Mouse (Mus musculus) liver, embryonic 12.5 days (tissue): ENCODE measurements around the gene Rabep1. TPM values are rescaled to one million over a fixed set of nuclear protein-coding genes. Genes with fewer than 3 reads are reported as not detected.
"Not testable (repeated sequence)": the region's sequence is repeated elsewhere in the genome, so short reads cannot be mapped to it uniquely, and the experiment has no call there.

ENCODE experiments used
- ATAC-seq: fragments of 200-750 bp; cut with Nextera tagmentation; 2 replicates; pipeline ENCODE4 v1.8.0; 2017; ENCODE audit warnings: moderate number of reproducible peaks, mild to moderate bottlenecking, moderate library complexity
- H3K27ac ChIP-seq: fragments of 300-500 bp; sonication (generic); 2 replicates; pipeline ENCODE4 v1.5.1; 2016; ENCODE audit warnings: mild to moderate bottlenecking
- H3K27me3 ChIP-seq: fragments of 300-500 bp; sonication (generic); replicated peaks from 2 replicates; pipeline ENCODE4 v1.6.1; 2016; ENCODE audit warnings: mild to moderate bottlenecking, moderate library complexity
- H3K36me3 ChIP-seq: fragments of 300-500 bp; sonication (generic); 2 replicates; pipeline ENCODE4 v1.6.1; 2016; ENCODE audit warnings: mild to moderate bottlenecking, moderate library complexity
- H3K4me1 ChIP-seq: fragments of 300-500 bp; sonication (generic); 2 replicates; pipeline ENCODE4 v1.6.1; 2016
- H3K4me2 ChIP-seq: fragments of 300-500 bp; sonication (generic); 2 replicates; pipeline ENCODE4 v1.6.1; 2016; ENCODE audit warnings: mild to moderate bottlenecking, moderate library complexity
- H3K4me3 ChIP-seq: fragments of 300-500 bp; sonication (generic); 2 replicates; pipeline ENCODE4 v1.5.1; 2016; ENCODE audit warnings: mild to moderate bottlenecking, moderate library complexity
- H3K9ac ChIP-seq: fragments of 300-500 bp; sonication (generic); 2 replicates; pipeline ENCODE4 v1.6.1; 2016; ENCODE audit warnings: mild to moderate bottlenecking, moderate library complexity
- H3K9me3 ChIP-seq: fragments of 300-500 bp; sonication (generic); replicated peaks from 2 replicates; pipeline ENCODE4 v1.6.1; 2016; ENCODE audit warnings: mild to moderate bottlenecking, moderate library complexity
- WGBS: fragments of 180-500 bp; shearing (Covaris S2); methylation state at CpG from one replicate; pipeline ENCODE4 v1.1.7; 2016; ENCODE audit not compliant: insufficient replicate concordance; 5-methylcytosine and 5-hydroxymethylcytosine counted together
- polyA plus RNA-seq: library from polyadenylated mRNA; unstranded; fragments of >200 nt; fragmentation: Nextera tagmentation; extraction: Ambion mirVana; gene quantifications from 2 replicates; pipeline ENCODE4 v1.2.1, GENCODE M21; 2016

The Rabep1 gene
- polyA plus RNA-seq, 1 experiment from 2014 or later, result 23.0 TPM

GRCm38 (mm10) chr11:70833831-70834230, 10.7 kb upstream of the Rabep1 start:
- ATAC-seq, result no peak
- Histone ChIP-seq H3K36me3 (no peaks in the 10 kb centered on the region), H3K27ac (no peak overlapping the region), H3K9me3 (no peaks in the 10 kb centered on the region), H3K27me3 (0 out of 2 replicates have a peak, but pooled peaks cover 6% of the 10 kb centered on the region), H3K4me2 (no peak overlapping the region), H3K9ac (no peak overlapping the region), H3K4me1 (no peaks in the 10 kb centered on the region), H3K4me3 (no peak overlapping the region)
- WGBS, result 61% methylated on average over 3 of the region's 3 CpGs

GRCm38 (mm10) chr11:70835381-70835831, 9.2 kb upstream of the Rabep1 start:
- 61% methylated on average over 6 of the region's 6 CpGs for WGBS
- no peaks in the 10 kb centered on the region for H3K36me3 ChIP-seq
- ATAC-seq, result no peak
- H3K4me2 ChIP-seq, result no peak overlapping the region
- H3K9me3 ChIP-seq, result no peaks in the 10 kb centered on the region
- no peak overlapping the region for H3K27ac ChIP-seq
- no peaks in the 10 kb centered on the region for H3K4me1 ChIP-seq
- H3K4me3 ChIP-seq, result no peak overlapping the region
- no peak overlapping the region for H3K9ac ChIP-seq
- H3K27me3 ChIP-seq, result no peaks in the 10 kb centered on the region

GRCm38 (mm10) chr11:70837031-70837430, 7.5 kb upstream of the Rabep1 start:
- ATAC-seq, result no peak
- no peaks in the 10 kb centered on the region for H3K4me1 ChIP-seq

GRCm38 (mm10) chr11:70838610-70839009, 6.0 kb upstream of the Rabep1 start:
- H3K27ac ChIP-seq, result no peak overlapping the region
- H3K4me3 ChIP-seq, result no peak overlapping the region
- H3K27me3 ChIP-seq, result 0 out of 2 replicates have a peak, but pooled peaks cover 4% of the 10 kb centered on the region
- H3K4me2 ChIP-seq, result no peak overlapping the region
- WGBS, result 52% methylated on average over 2 of the region's 2 CpGs
- peaks cover 3% of the 10 kb centered on the region for H3K4me1 ChIP-seq
- no peaks in the 10 kb centered on the region for H3K36me3 ChIP-seq
- no peak for ATAC-seq
- H3K9me3 ChIP-seq, result no peaks in the 10 kb centered on the region
- no peak overlapping the region for H3K9ac ChIP-seq

More at GRCm38 (mm10) chr11:70837031-70837430, 7.5 kb upstream of the Rabep1 start:
- Histone ChIP-seq H3K9me3 (no peaks in the 10 kb centered on the region), H3K4me3 (no peak overlapping the region), H3K27ac (no peak overlapping the region), H3K36me3 (no peaks in the 10 kb centered on the region), H3K9ac (no peak overlapping the region), H3K4me2 (no peak overlapping the region), H3K27me3 (0 out of 2 replicates have a peak, but pooled peaks cover 4% of the 10 kb centered on the region)
- 71% methylated on average over 3 of the region's 3 CpGs for WGBS

- Histone ChIP-seq H3K9ac (no peak overlapping the region), H3K27ac (no peak overlapping the region), H3K9me3 (no peaks in the 10 kb centered on the region), H3K4me1 (peaks cover 30% of the 10 kb centered on the region), H3K4me3 (no peak overlapping the region), H3K27me3 (0 out of 2 replicates have a peak, but pooled peaks cover 4% of the 10 kb centered on the region), H3K36me3 (no peaks in the 10 kb centered on the region), H3K4me2 (no peak overlapping the region)
- 38% methylated on average over 4 of the region's 4 CpGs for WGBS
- no peak for ATAC-seq
Observed at GRCm38 (mm10) chr11:70842983-70843382, 1.6 kb upstream of the Rabep1 start.

- ATAC-seq, result no peak; the same call in 1 of the 2 replicates
- 28% methylated on average over 12 of the region's 12 CpGs for WGBS
- Histone ChIP-seq H3K36me3 (no peaks in the 10 kb centered on the region), H3K4me3 (peak overlapping the region; percentile 96), H3K4me2 (peak overlapping the region; percentile 91), H3K4me1 (peaks cover 30% of the 10 kb centered on the region), H3K9me3 (no peaks in the 10 kb centered on the region), H3K27ac (peak overlapping the region; percentile 82; the same call in 1 of the 2 replicates), H3K9ac (peak overlapping the region; percentile 97), H3K27me3 (0 out of 2 replicates have a peak, but pooled peaks cover 4% of the 10 kb centered on the region)
Observed at GRCm38 (mm10) chr11:70843701-70844551, 652 bp upstream of the Rabep1 start.

GRCm38 (mm10) chr11:70845457-70845978, 940 bp downstream of the Rabep1 start:
- Histone ChIP-seq H3K9ac (peak overlapping the region; percentile 97), H3K27me3 (0 out of 2 replicates have a peak, but pooled peaks cover 4% of the 10 kb centered on the region), H3K36me3 (no peaks in the 10 kb centered on the region), H3K27ac (peak overlapping the region; percentile 82), H3K4me2 (peak overlapping the region; percentile 91), H3K4me1 (peaks cover 38% of the 10 kb centered on the region), H3K4me3 (peak overlapping the region; percentile 96), H3K9me3 (no peaks in the 10 kb centered on the region)
- ATAC-seq, result 0 out of 2 replicates have a peak, but pooled peaks have one; percentile 38
- 3% methylated on average over 19 of the region's 19 CpGs for WGBS

- Histone ChIP-seq H3K4me1 (peaks cover 42% of the 10 kb centered on the region), H3K9me3 (no peaks in the 10 kb centered on the region), H3K9ac (peak overlapping the region; percentile 97), H3K27me3 (0 out of 2 replicates have a peak, but pooled peaks cover under 1% of the 10 kb centered on the region), H3K36me3 (no peaks in the 10 kb centered on the region), H3K4me3 (peak overlapping the region; percentile 96), H3K4me2 (peak overlapping the region; percentile 91), H3K27ac (peak overlapping the region; percentile 82; the same call in 1 of the 2 replicates)
- no peak for ATAC-seq
- WGBS, result 12% methylated on average over 2 of the region's 2 CpGs
Observed at GRCm38 (mm10) chr11:70846029-70846428, 1.5 kb downstream of the Rabep1 start.

GRCm38 (mm10) chr11:70860371-70860770, 15.8 kb downstream of the Rabep1 start:
- no peaks in the 10 kb centered on the region for H3K36me3 ChIP-seq
- no peaks in the 10 kb centered on the region for H3K9me3 ChIP-seq
- no peak overlapping the region for H3K9ac ChIP-seq
- H3K4me2 ChIP-seq, result no peak overlapping the region
- ATAC-seq, result no peak
- H3K4me3 ChIP-seq, result no peak overlapping the region
- H3K27ac ChIP-seq, result no peak overlapping the region
- H3K4me1 ChIP-seq, result peaks cover 16% of the 10 kb centered on the region
- 69% methylated on average over 1 of the region's 1 CpGs for WGBS
- H3K27me3 ChIP-seq, result no peaks in the 10 kb centered on the region

- H3K27ac ChIP-seq, H3K27me3 ChIP-seq, H3K36me3 ChIP-seq, H3K4me2 ChIP-seq, H3K9me3 ChIP-seq, ATAC-seq, H3K9ac ChIP-seq, H3K4me3 ChIP-seq: not testable (repeated sequence)
- peaks cover 13% of the 10 kb centered on the region for H3K4me1 ChIP-seq
- WGBS, result 18% methylated on average over 2 of the region's 2 CpGs
Observed at GRCm38 (mm10) chr11:70863204-70863603, 18.6 kb downstream of the Rabep1 start.

- 63% methylated on average over 2 of the region's 2 CpGs for WGBS
- no peaks in the 10 kb centered on the region for H3K27me3 ChIP-seq
- H3K36me3 ChIP-seq, result no peaks in the 10 kb centered on the region
- no peak overlapping the region for H3K9ac ChIP-seq
- no peak overlapping the region for H3K4me2 ChIP-seq
- no peaks in the 10 kb centered on the region for H3K9me3 ChIP-seq
- peaks cover 29% of the 10 kb centered on the region for H3K4me1 ChIP-seq
- no peak overlapping the region for H3K27ac ChIP-seq
- H3K4me3 ChIP-seq, result no peak overlapping the region
- no peak for ATAC-seq
Observed at GRCm38 (mm10) chr11:70865223-70865622, 20.6 kb downstream of the Rabep1 start.

- WGBS, result 88% methylated on average over 3 of the region's 3 CpGs
- no peak overlapping the region for H3K27ac ChIP-seq
Observed at GRCm38 (mm10) chr11:70869263-70869662, 24.7 kb downstream of the Rabep1 start.

More at GRCm38 (mm10) chr11:70869263-70869662, 24.7 kb downstream of the Rabep1 start:
- Histone ChIP-seq H3K4me1 (peaks cover 49% of the 10 kb centered on the region), H3K9me3 (no peaks in the 10 kb centered on the region), H3K9ac (no peak overlapping the region), H3K36me3 (no peaks in the 10 kb centered on the region), H3K4me3 (no peak overlapping the region), H3K27me3 (no peaks in the 10 kb centered on the region), H3K4me2 (no peak overlapping the region)
- no peak for ATAC-seq
